Mouse (Mus musculus) frontal cortex, postnatal 14 days (tissue): ENCODE results near the gene Map3k11.

Experiments
- DNase-seq, 2 experiments: peaks; one replicate each; pipeline ENCODE4 v3.0.0; 2022; ENCODE audit warnings: low spot score in 2 of 2

The Map3k11 gene

GRCm38 (mm10) chr19:5710068-5710467 lies 21.5 kb downstream of the Map3k11 start:
- DNase-seq = no peak

- no peak for DNase-seq
Measured at GRCm38 (mm10) chr19:5710581-5710980, 22.0 kb downstream of the Map3k11 start.

- no peak for DNase-seq
Measured at GRCm38 (mm10) chr19:5711218-5711617, 22.7 kb downstream of the Map3k11 start.

GRCm38 (mm10) chr19:5711907-5712460 lies 23.4 kb downstream of the Map3k11 start:
- DNase-seq = no peak

GRCm38 (mm10) chr19:5713255-5713654 lies 24.7 kb downstream of the Map3k11 start:
- no peak for DNase-seq

GRCm38 (mm10) chr19:5713730-5714129 lies 25.2 kb downstream of the Map3k11 start:
- DNase-seq = no peak

- no peak for DNase-seq
Measured at GRCm38 (mm10) chr19:5715793-5716688, 27.5 kb downstream of the Map3k11 start.

GRCm38 (mm10) chr19:5716955-5717354 lies 28.4 kb downstream of the Map3k11 start:
- no peak for DNase-seq

- no peak for DNase-seq
Measured at GRCm38 (mm10) chr19:5721233-5721632, 32.7 kb downstream of the Map3k11 start.

GRCm38 (mm10) chr19:5722848-5723425 lies 34.4 kb downstream of the Map3k11 start:
- DNase-seq = no peak

GRCm38 (mm10) chr19:5723934-5724548 lies 35.5 kb downstream of the Map3k11 start:
- no peak for DNase-seq

- no peak for DNase-seq
Measured at GRCm38 (mm10) chr19:5724549-5724941, 36.0 kb downstream of the Map3k11 start.

- no peak for DNase-seq
Measured at GRCm38 (mm10) chr19:5725029-5725707, 36.6 kb downstream of the Map3k11 start.

- DNase-seq = no peak
Measured at GRCm38 (mm10) chr19:5725767-5726515, 37.4 kb downstream of the Map3k11 start, which contains the start of gene Ehbp1l1. Gene Ehbp1l1, minus strand, starts transcription at chr19:5726317.

GRCm38 (mm10) chr19:5726961-5727578 lies 38.5 kb downstream of the Map3k11 start:
- DNase-seq = no peak

GRCm38 (mm10) chr19:5727701-5728100 lies 39.2 kb downstream of the Map3k11 start:
- peak in 1 of 2 experiments; percentile 86 for DNase-seq

- peak in 1 of 2 experiments; percentile 61 for DNase-seq
Measured at GRCm38 (mm10) chr19:5728631-5729443, 40.3 kb downstream of the Map3k11 start.

- DNase-seq = peak; percentile 69 to 82
Measured at GRCm38 (mm10) chr19:5729444-5729815, 40.9 kb downstream of the Map3k11 start, which contains the start of gene Fam89b. Gene Fam89b, minus strand, starts transcription at chr19:5729653.

- no peak for DNase-seq
Measured at GRCm38 (mm10) chr19:5730314-5731186, 42.0 kb downstream of the Map3k11 start.
